Mouse (Mus musculus): ENCODE data around the gene Lrrfip1.

- TF ChIP-seq CTCF (IDR thresholded peaks at IDR 0.05; ENCODE audit: borderline replicate concordance, insufficient read depth, low read depth, low read length) (no peak), POLR2A (IDR thresholded peaks at IDR 0.05; ENCODE audit: borderline replicate concordance, insufficient read depth, low read length) (no peak)
Measured at GRCm38 (mm10) chr1:91044176-91044575, 45.6 kb downstream of the Lrrfip1 start.
